Mouse (Mus musculus): Measurements from ENCODE around the gene 4930572O03Rik. TPM values are rescaled to one million over a fixed set of nuclear protein-coding genes. Genes with fewer than 3 reads are reported as not detected.
A peak's percentile ranks its signal among the peaks of the same experiment; 100 is the strongest.
"Not testable (repeated sequence)": the region's sequence is repeated elsewhere in the genome, so short reads cannot be mapped to it uniquely, and the experiment has no call there.

The 4930572O03Rik gene
- polyA plus RNA-seq, 1 experiment from 2014 or later, result not detected

DNA sequence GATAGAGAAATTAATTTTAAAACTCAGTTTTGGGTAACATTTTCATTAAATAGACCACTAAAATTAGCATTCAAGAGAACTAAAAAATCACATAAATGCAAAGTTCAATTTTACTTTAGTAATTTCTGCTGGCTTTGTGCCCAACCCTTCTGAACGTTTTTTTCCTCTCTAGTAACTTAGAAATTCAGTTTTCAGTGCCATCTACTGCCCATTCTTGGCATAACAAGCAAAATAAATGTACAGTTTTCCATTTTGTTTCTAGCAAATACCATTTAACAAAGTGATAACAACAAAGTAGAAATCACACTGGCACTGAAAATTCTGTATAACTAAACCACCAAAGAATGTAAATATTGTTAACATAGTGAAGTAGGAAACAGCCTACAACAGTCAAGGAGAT is 46.2 kb downstream of the 4930572O03Rik start:
- TF ChIP-seq CTCF (IDR thresholded peaks at IDR 0.05), result peak; percentile 17
- not testable (repeated sequence) for H3K4me2 ChIP-seq (replicated peaks; ENCODE audit: low read depth, low read length); H3K27ac ChIP-seq (ENCODE audit: low read length); H3K36me3 ChIP-seq (ENCODE audit: insufficient read depth, low read length); H3K9me3 ChIP-seq (ENCODE audit: low read length); H3K4me3 ChIP-seq (ENCODE audit: low read depth, low read length); H3K9ac ChIP-seq (replicated peaks; ENCODE audit: low read depth); ATAC-seq; H3K27me3 ChIP-seq (replicated peaks; ENCODE audit: insufficient read depth, low read length); H3K4me1 ChIP-seq (ENCODE audit: insufficient read depth, low read depth, low read length)
- WGBS, result 3% methylated on average over 1 of the region's 1 CpGs
- peak; percentile 17 for DNase-seq (ENCODE audit: low spot score)

DNA sequence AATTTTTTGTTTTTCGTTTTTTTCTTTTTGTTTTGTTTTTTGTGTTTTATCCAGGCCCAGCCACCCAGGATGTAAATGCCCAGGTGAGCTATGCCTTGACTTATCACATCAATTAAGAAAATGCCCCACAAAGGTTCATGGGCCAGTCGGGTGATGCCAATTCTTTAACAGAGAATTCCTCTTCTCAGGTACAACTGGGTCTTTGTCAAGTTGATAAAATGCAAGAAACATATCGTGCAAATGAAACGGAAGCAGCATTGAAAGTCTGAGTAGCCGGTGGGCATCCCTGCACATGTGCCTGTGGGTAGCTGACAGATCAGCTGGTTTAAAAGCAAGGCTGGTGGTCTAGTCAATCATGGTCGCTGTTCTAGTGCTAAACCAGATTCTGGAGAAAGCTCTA is 50.2 kb downstream of the 4930572O03Rik start:
- DNase-seq (ENCODE audit: low spot score), result not testable (repeated sequence)
- peak; percentile 57 for ATAC-seq
- 64% methylated on average over 5 of the region's 6 CpGs for WGBS

DNA sequence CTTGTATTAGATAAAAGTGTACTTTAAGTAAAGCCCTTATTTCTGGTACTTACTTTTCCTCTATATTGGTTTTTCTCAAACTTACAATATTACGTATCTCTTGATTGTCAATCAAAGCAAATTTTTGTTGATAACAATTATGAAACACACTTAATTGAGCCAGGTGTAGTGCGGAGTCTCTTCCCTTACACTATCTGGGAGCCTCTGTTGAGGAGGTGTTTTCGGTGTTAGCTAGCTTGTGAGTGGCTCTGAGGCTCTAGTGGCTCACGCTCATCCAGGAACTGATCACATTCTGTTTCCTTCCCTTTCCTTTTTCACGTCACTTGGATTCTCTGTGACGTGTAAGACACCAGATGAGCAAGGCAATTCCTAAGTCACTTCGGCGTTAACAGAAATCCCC is 53.3 kb downstream of the 4930572O03Rik start:
- H3K4me2 ChIP-seq (replicated peaks; ENCODE audit: low read depth, low read length); H3K4me3 ChIP-seq (ENCODE audit: low read depth, low read length); H3K9me3 ChIP-seq (ENCODE audit: low read length); H3K4me1 ChIP-seq (ENCODE audit: insufficient read depth, low read depth, low read length); H3K36me3 ChIP-seq (ENCODE audit: insufficient read depth, low read length); H3K9ac ChIP-seq (replicated peaks; ENCODE audit: low read depth); H3K27me3 ChIP-seq (replicated peaks; ENCODE audit: insufficient read depth, low read length); DNase-seq (ENCODE audit: low spot score); ATAC-seq; H3K27ac ChIP-seq (ENCODE audit: low read length): not testable (repeated sequence)
- WGBS, result 71% methylated on average over 8 of the region's 8 CpGs

More for the DNA sequence above, 50.2 kb downstream of the 4930572O03Rik start:
- H3K27me3 ChIP-seq (replicated peaks; ENCODE audit: insufficient read depth, low read length); H3K9ac ChIP-seq (replicated peaks; ENCODE audit: low read depth); H3K4me3 ChIP-seq (ENCODE audit: low read depth, low read length); H3K9me3 ChIP-seq (ENCODE audit: low read length); H3K4me1 ChIP-seq (ENCODE audit: insufficient read depth, low read depth, low read length); H3K4me2 ChIP-seq (replicated peaks; ENCODE audit: low read depth, low read length); H3K36me3 ChIP-seq (ENCODE audit: insufficient read depth, low read length); H3K27ac ChIP-seq (ENCODE audit: low read length): not testable (repeated sequence)

DNA sequence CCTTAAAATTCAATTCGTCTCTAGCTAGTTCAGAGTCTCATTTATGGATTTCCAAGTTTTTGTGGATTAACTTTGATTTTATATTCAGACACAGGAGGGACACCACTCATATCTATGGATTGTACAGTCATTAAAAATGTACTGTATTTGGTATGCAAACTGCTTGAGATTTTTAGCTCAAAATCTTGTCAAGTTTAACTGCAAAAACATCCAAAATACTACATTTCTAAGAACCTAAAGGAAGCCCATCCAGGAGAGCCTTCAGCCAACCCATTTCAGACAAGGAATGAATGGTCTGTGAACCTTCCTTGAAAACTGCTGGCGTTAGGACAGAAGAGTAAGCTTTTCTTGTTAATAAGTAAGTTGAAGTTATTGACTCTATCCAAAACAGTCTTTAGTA is 53.9 kb downstream of the 4930572O03Rik start:
- H3K9ac ChIP-seq (replicated peaks; ENCODE audit: low read depth); H3K4me2 ChIP-seq (replicated peaks; ENCODE audit: low read depth, low read length); H3K27me3 ChIP-seq (replicated peaks; ENCODE audit: insufficient read depth, low read length); H3K4me1 ChIP-seq (ENCODE audit: insufficient read depth, low read depth, low read length); DNase-seq (ENCODE audit: low spot score); H3K36me3 ChIP-seq (ENCODE audit: insufficient read depth, low read length); ATAC-seq; H3K9me3 ChIP-seq (ENCODE audit: low read length); H3K27ac ChIP-seq (ENCODE audit: low read length); H3K4me3 ChIP-seq (ENCODE audit: low read depth, low read length): not testable (repeated sequence)
- WGBS, result 50% methylated on average over 2 of the region's 2 CpGs

DNA sequence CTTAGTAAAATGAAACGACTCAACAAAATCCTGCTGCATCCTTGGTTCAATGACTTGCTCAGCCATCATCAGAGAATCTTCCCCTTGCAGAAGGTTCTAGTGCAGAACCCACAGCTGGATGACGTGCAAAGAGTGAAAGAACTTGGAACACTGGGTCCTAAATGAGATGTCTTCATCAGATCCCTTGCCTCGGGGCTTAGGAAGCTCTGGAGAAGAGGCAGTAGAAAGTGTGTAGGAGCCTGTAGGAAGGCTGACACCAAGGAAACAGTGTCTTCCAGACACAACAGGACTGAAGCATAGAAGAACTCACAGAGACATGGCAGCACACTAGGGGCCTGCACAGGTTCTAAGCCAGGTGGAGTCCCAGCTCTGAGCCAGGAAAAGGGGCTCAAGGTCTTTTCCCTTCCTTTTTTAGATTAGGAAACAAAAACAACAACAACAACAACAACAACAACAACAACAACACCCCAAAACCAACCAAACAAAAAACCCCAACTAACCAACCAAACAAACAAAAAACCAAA is 54.4 kb downstream of the 4930572O03Rik start:
- ATAC-seq; H3K9ac ChIP-seq (replicated peaks; ENCODE audit: low read depth); H3K27ac ChIP-seq (ENCODE audit: low read length); H3K27me3 ChIP-seq (replicated peaks; ENCODE audit: insufficient read depth, low read length); H3K36me3 ChIP-seq (ENCODE audit: insufficient read depth, low read length); H3K4me2 ChIP-seq (replicated peaks; ENCODE audit: low read depth, low read length); H3K4me1 ChIP-seq (ENCODE audit: insufficient read depth, low read depth, low read length); H3K9me3 ChIP-seq (ENCODE audit: low read length); H3K4me3 ChIP-seq (ENCODE audit: low read depth, low read length): not testable (repeated sequence)
- 54% methylated on average over 3 of the region's 3 CpGs for WGBS
- DNase-seq (ENCODE audit: low spot score), result peak; percentile 13

Other genes with a start within 250 kb of the 4930572O03Rik start
- 0.14 TPM in 1 of 2 replicates, not detected in the other for gene Gm21149, start 180.5 kb downstream of the 4930572O03Rik start, polyA plus RNA-seq (2015; fragmentation: Nextera tagmentation; extraction: Ambion mirVana)
- not detected in 2 replicates for gene Gm21190, start 127.8 kb downstream of the 4930572O03Rik start, polyA plus RNA-seq (2015; fragmentation: Nextera tagmentation; extraction: Ambion mirVana)
- gene Gm21083, start 79.7 kb downstream of the 4930572O03Rik start, polyA plus RNA-seq (2015; fragmentation: Nextera tagmentation; extraction: Ambion mirVana), result not detected in 2 replicates
- not detected in 2 replicates for gene Speer4d, start 38.0 kb downstream of the 4930572O03Rik start, polyA plus RNA-seq (2015; fragmentation: Nextera tagmentation; extraction: Ambion mirVana)
- gene Speer4c, start 57.2 kb upstream of the 4930572O03Rik start, polyA plus RNA-seq (2015; fragmentation: Nextera tagmentation; extraction: Ambion mirVana), result 0.42 and 0.51 TPM in 2 replicates